Mouse (Mus musculus) cerebellum, adult 11 months (tissue): ENCODE measurements around the gene Fam19a1.
A peak's percentile ranks its signal among the peaks of the same experiment; 100 is the strongest.
"Not testable (repeated sequence)": the region's sequence is repeated elsewhere in the genome, so short reads cannot be mapped to it uniquely, and the experiment has no call there.

Experiments
- DNase-seq: peaks from one replicate; pipeline ENCODE4 v3.0.0; 2022

Fam19a1 gene

GRCm38 (mm10) chr6:96112854-96113253, at the start of gene Fam19a1:
Gene Fam19a1 (plus strand): TSS chr6:96113154.
- DNase-seq = no peak

- DNase-seq = no peak
These were observed 41.9 kb upstream of the Fam19a1 start for GRCm38 (mm10) chr6:96071080-96071479.

DNA sequence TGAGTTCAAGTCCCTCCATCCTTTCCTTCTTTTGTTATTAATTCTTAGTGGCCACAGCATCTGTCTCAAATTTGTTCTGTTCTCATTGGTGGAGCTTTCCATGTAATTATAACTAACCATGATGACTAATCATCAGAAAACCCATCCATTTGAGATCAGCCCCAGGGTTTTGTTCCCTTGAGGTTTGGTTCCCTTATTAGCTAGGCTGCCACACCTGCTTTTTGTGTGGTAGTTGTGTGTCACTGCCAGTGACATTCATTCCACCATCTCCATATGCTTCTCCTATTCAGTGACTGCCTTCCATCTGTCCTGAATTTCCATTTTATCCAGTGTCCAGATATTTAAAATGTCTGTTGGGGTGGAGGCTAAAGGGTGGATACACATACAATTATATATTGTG, 41.4 kb upstream of the Fam19a1 start:
- no peak for DNase-seq

GRCm38 (mm10) chr6:96089961-96090360, 23.0 kb upstream of the Fam19a1 start:
- no peak for DNase-seq

DNA sequence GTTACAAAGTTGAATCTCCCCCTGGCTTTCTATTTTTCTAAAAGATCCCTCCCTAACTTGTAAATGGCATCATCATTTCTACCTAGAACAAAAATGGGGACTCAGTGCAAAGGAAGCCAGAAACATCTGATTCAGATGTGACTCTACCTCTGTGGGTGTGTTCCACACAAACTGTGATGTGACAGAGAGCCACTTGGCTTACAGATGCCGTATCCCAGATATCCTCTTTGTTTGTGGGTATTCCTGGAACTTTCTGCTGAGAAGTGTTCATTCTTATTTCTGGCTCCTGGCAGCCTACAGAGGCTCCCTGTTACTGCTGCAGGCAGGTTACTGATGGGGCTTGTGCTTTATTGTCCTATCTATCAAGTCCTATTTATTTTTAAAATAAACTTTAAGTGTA, 19.2 kb upstream of the Fam19a1 start:
- no peak for DNase-seq

- no peak for DNase-seq
These were observed 14.7 kb upstream of the Fam19a1 start for GRCm38 (mm10) chr6:96098225-96098624.

GRCm38 (mm10) chr6:96111656-96112055, 1.3 kb upstream of the Fam19a1 start:
- no peak for DNase-seq

- DNase-seq = no peak
These were observed 1.2 kb downstream of the Fam19a1 start for GRCm38 (mm10) chr6:96114151-96114550.

DNA sequence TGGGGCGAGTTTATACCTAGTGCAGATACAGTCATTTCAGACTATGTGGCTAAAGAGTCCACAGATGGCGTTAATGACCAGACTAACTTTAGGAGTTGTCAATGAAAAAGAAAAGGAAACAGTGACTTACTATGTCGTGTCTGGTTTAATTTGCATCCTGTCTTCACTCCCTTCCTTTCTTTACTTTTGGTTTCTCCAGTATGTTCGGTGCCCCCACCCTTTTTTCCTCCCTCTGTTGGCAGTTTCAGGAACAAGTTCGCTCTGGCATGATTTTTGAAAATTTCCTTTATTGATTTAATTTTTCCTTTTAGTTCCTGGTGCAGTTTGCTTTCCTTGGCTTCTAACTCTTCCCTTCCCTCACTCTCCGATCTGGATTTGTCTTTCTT, 3.2 kb downstream of the Fam19a1 start:
- no peak for DNase-seq

DNA sequence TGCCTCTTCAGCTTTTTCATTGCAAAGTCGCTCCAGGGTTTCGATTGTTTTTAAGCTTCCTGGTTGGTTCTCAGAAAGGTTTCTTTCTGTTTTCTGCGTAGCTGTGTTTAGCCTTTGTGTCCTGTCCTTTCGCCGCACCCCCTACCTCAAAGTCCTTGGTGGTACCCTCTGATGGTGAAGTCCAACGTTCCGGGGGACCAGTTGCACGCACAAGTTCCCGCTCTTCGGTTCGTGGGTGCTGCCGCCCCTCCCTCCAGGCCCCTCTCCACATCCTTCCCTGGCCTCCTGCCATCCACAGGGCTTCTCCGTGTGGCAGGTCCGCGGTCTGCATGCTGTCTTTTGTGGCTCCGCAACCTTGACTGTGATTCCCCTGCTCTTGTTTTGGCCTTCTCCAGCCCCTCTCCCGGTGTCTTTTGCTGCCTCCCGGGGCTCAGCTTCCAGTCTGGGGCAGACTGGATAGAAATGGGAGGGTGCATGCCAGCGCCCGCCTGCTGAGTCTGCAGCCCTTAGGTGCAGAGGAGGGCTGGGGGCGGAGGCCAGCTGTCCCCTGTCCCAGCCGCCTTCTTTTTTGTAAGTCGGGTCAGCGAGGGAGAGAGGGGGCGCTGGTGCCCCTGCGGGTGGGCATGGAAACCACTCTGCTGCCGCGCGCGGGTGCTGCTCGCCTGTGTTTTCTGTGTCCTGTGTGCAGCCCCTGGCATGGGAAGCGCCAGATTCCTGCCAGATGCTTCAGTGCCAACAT, 3.7 kb downstream of the Fam19a1 start:
- DNase-seq = no peak

DNA sequence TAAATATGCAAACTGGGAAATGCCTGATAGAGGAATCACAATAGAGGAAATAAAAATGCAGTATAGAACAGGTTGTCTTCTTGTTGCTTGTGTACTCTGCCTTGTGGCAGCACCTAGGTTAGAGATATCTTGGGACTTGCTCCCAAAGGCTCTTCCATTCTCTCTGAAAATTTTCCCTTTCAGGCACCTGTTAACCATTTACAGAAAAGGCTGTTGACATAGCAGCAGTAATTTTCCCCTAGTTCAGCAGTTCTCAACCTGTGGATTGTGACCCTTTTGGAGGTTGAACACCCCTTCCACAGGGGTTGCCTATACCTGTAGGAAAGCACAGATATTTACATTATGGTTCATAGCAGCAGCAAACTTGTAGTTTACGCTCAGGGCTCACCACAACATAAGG, 30.4 kb downstream of the Fam19a1 start:
- no peak for DNase-seq

DNA sequence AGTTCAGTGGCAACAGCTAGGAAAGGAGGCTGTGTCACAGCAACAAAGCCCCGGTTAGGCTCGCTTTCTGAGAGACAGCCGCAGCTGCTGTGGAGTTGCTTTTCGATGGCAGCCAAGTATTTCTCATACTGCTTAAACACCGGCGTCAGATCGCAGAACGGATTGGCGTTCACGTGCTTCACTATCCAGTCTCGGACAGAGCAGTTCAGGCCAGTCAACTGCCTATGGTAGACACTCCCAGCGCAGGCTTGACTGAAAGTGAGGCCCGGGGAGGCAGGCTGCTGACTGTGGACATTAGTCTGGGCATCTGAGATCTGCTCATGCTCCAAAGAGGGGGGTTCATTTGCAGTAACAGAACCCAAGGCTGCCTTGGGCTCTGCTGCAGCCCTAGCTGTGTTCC, 52.4 kb downstream of the Fam19a1 start:
- no peak for DNase-seq

- no peak for DNase-seq
These were observed 52.9 kb downstream of the Fam19a1 start, which contains the start of gene 1700123L14Rik for GRCm38 (mm10) chr6:96165818-96166379. Gene 1700123L14Rik (minus strand): TSS chr6:96166243.

GRCm38 (mm10) chr6:96167031-96167430, 54.1 kb downstream of the Fam19a1 start:
- DNase-seq = no peak

GRCm38 (mm10) chr6:96173681-96174080, 60.7 kb downstream of the Fam19a1 start:
- DNase-seq = no peak

- DNase-seq = no peak
These were observed 65.6 kb downstream of the Fam19a1 start for GRCm38 (mm10) chr6:96178530-96178929.

DNA sequence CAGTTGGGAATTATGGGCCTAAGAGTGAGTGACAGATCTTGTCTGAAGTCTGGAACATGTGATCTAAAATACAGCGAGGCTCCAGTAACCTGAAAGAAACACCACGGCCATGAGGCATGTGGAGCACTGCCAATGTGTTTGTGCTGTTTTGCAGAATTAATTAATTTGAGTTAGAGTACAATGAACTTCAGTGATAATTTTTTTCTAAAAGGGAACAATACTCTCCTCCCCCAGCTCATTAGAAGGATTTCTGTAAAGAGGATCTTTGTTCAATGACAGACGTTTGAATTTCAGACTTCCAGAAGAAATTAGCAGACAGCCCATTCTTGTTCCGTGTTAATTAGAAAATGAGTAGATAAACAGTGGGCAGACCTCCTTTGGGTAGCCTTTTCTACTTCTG, 70.4 kb downstream of the Fam19a1 start:
- DNase-seq = no peak

GRCm38 (mm10) chr6:96186517-96186916, 73.6 kb downstream of the Fam19a1 start:
- no peak for DNase-seq

DNA sequence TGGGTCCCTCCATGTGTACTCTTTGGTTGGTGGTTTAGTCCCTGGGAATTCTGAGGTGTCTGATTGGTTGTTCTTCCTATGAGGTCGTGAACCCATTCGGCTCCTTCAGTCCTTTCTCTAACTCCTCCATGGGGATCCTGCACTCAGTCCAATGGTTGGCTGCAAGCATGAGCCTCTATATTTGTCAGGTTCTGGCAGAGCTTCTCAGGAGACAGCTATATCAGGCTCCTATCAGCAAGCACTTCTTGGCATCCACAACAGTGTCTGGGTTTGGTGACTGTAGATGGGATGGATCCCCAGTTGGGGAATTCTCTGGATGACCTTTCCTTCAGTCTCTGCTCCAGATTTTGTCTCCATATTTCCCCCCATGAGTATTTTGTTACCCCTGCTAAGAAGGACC, 86.0 kb downstream of the Fam19a1 start:
- not testable (repeated sequence) for DNase-seq

- no peak for DNase-seq
These were observed 92.4 kb downstream of the Fam19a1 start for GRCm38 (mm10) chr6:96205395-96205794.

DNA sequence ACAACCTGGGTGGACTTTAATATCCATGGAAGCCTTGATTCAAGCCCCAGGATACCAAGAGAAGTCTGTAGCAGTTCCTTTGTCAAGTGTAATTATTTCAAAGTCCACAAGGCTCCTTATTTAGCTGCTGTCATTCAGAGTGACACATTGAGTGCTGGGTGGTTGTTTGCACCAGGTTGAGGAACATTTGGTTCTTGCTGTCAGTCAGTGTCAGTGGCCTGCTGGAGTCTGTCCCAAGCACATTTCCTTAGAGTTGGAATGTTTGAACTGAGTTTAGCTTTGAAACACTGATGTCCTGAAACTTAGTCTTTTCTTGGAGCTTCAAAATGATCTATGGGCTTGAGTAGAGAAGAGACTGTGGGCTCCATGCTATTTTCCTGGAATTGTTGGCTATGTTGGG, 121.9 kb downstream of the Fam19a1 start:
- no peak for DNase-seq

- no peak for DNase-seq
These were observed 131.4 kb downstream of the Fam19a1 start for GRCm38 (mm10) chr6:96244320-96244719.

DNA sequence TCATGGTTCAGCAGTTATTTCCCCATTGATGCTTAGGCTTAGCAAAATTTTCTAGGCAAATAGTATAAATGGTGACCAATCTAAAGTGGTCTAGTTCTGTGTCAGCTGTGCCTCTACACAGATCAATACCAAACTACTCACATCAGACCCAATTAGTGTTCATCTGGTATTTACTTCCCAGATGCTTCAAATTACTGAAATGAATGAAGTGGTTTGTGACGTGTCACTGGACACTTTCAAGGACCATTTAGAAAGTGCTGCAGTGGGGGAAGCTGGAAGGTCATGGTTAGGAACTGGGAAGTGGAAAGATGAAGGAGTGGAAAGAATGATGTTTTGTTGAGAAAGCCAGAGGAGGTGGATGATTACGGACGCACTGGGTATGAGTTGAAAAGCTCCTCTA, 139.0 kb downstream of the Fam19a1 start:
- DNase-seq = no peak

GRCm38 (mm10) chr6:96254815-96255214, 141.9 kb downstream of the Fam19a1 start:
- DNase-seq = peak; percentile 1

GRCm38 (mm10) chr6:96258651-96259050, 145.7 kb downstream of the Fam19a1 start:
- no peak for DNase-seq
